Mouse (Mus musculus): ENCODE data around the gene Mapk1ip1.

DNA sequence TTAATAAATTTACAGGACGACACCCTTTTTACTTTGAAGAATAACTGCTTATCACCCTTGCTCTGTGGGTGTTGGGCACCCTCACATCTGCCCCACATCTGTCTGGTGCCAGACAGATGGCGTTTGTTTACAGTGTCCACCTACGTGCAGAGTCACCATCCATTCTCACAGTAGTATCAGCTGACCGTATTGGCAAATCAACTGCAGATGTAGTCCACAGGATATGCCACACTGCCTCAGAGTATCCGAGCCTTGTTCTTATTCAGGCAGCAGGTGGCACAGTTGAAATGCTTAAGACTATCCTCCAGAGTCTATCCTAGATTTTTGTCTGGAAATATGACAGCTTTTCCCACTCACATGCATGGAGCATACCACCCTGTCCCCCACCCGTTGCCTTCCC, 21.2 kb upstream of the Mapk1ip1 start:
- no peak for TF ChIP-seq CTCF (IDR thresholded peaks at IDR 0.05)
- TF ChIP-seq POLR2A (IDR thresholded peaks at IDR 0.05; ENCODE audit: insufficient read depth, low read depth, low read length) = no peak

Data from heart, adult 2 months (tissue).